27 mouse cellular contexts compared by ENCODE assay signal in genomic region chr4:154121800-154122199, GRCm38 (mm10). TPM values are rescaled to one million over a fixed set of nuclear protein-coding genes. Genes with fewer than 3 reads are reported as not detected.
DNase-seq lines count a peak whose midpoint lies in the region; ATAC-seq lines count a peak whose summit lies in the region.
"Had no signal": no experiment of that assay in that cellular context is flagged by ENCODE, and none has a peak within 500 bp of the region (broad histone marks: within the 10 kb centered on the region; RNA-seq: fewer than 3 reads in every experiment).

No protein-coding gene starts in this region.

- peak; percentile 58 for ATAC-seq in intestine, embryonic 16.5 days
- ATAC-seq in intestine, embryonic 15.5 days = no peak; the same call in 1 of the 2 replicates
- ATAC-seq in erythroblast, adult 5-6 weeks (replicated peaks; ENCODE audit: low FRiP score, poor library complexity, severe bottlenecking) = peak; percentile 63
- peak; percentile 96 for ATAC-seq in liver, embryonic 13.5 days (ENCODE audit: low read depth)
- peak; percentile 79 for ATAC-seq in megakaryocyte progenitor cell, adult 5-6 weeks (replicated peaks; ENCODE audit: poor library complexity)
- ATAC-seq in forebrain, embryonic 15.5 days (replicated peaks) = no peak
- ATAC-seq: forebrain, embryonic 16.5 days had no signal

- no peak overlapping the region for H3K4me3 ChIP-seq in intestine, embryonic 16.5 days (ENCODE audit: low read length)
- H3K4me3 ChIP-seq in intestine, embryonic 15.5 days (replicated peaks) = no peak overlapping the region
- peak overlapping the region; percentile 14; the same call in 1 of the 2 replicates for H3K4me3 ChIP-seq in liver, embryonic 13.5 days (replicated peaks)
- no peak overlapping the region for H3K4me3 ChIP-seq in forebrain, embryonic 15.5 days
- H3K4me3 ChIP-seq: heart, embryonic 15.5 days; hindbrain, embryonic 13.5 days; left cerebral cortex, adult 2 months; limb, embryonic 10.5 days; neural tube, embryonic 12.5 days had no signal

- H3K9ac ChIP-seq in intestine, embryonic 16.5 days (ENCODE audit: low read depth, low read length) = no peak overlapping the region
- H3K9ac ChIP-seq in intestine, embryonic 15.5 days = no peak overlapping the region
- peak overlapping the region; percentile 64 for H3K9ac ChIP-seq in liver, embryonic 13.5 days
- H3K9ac ChIP-seq in forebrain, embryonic 15.5 days (replicated peaks) = no peak overlapping the region
- H3K9ac ChIP-seq: heart, embryonic 15.5 days; hindbrain, embryonic 13.5 days; neural tube, embryonic 12.5 days had no signal

- no peaks in the 10 kb centered on the region for H3K27me3 ChIP-seq in intestine, embryonic 16.5 days (replicated peaks; ENCODE audit: control insufficient read depth, insufficient read depth, low read length)
- H3K27me3 ChIP-seq in intestine, embryonic 15.5 days (replicated peaks) = 0 out of 2 replicates have a peak, but pooled peaks cover 3% of the 10 kb centered on the region
- no peaks in the 10 kb centered on the region for H3K27me3 ChIP-seq in liver, embryonic 13.5 days
- H3K27me3 ChIP-seq in forebrain, embryonic 15.5 days = no peaks in the 10 kb centered on the region

- peak; percentile 67 for DNase-seq in liver, embryonic 13.5 days
- no peak for DNase-seq in adrenal gland, postnatal 10 days
- DNase-seq in heart, adult 9 months (ENCODE audit: low spot score in 2 of 2) = no peak
- DNase-seq: adrenal gland, postnatal 36 days; cerebellum, adult 8-10 months; gastrocnemius, postnatal 36 days; heart, postnatal 36 days; kidney, adult 2 months; layer of hippocampus, adult 9-11 months; lung, postnatal 10 days; midbrain, embryonic 14.5 days; thymus, adult 18-20 months; thymus, postnatal 36 days had no signal

- 78% methylated on average over 11 of the region's 11 CpGs for WGBS in intestine, embryonic 16.5 days
- WGBS in intestine, embryonic 15.5 days = 77% methylated on average over 11 of the region's 11 CpGs
- WGBS in liver, embryonic 13.5 days (ENCODE audit: insufficient replicate concordance) = 16% methylated on average over 11 of the region's 11 CpGs
- WGBS in forebrain, embryonic 15.5 days = 62% methylated on average over 11 of the region's 11 CpGs

- H3K27ac ChIP-seq in intestine, embryonic 16.5 days (ENCODE audit: low read length) = no peak overlapping the region
- H3K27ac ChIP-seq in intestine, embryonic 15.5 days = no peak overlapping the region
- H3K27ac ChIP-seq in liver, embryonic 13.5 days = peak overlapping the region; percentile 91
- H3K27ac ChIP-seq in forebrain, embryonic 15.5 days (replicated peaks) = no peak overlapping the region
- H3K27ac ChIP-seq: heart, embryonic 15.5 days; hindbrain, embryonic 13.5 days; kidney, postnatal 0 days; left cerebral cortex, adult 2 months; limb, embryonic 10.5 days; neural tube, embryonic 12.5 days had no signal

- H3K4me2 ChIP-seq in intestine, embryonic 16.5 days (ENCODE audit: low read depth, low read length) = no peak overlapping the region
- H3K4me2 ChIP-seq in intestine, embryonic 15.5 days (replicated peaks) = no peak overlapping the region
- H3K4me2 ChIP-seq in liver, embryonic 13.5 days = peak overlapping the region; percentile 59
- H3K4me2 ChIP-seq in forebrain, embryonic 15.5 days (replicated peaks) = no peak overlapping the region
- H3K4me2 ChIP-seq: heart, embryonic 15.5 days; hindbrain, embryonic 13.5 days; neural tube, embryonic 12.5 days had no signal

- no peaks in the 10 kb centered on the region for H3K36me3 ChIP-seq in intestine, embryonic 16.5 days (ENCODE audit: control insufficient read depth, insufficient read depth, low read length)
- no peaks in the 10 kb centered on the region for H3K36me3 ChIP-seq in intestine, embryonic 15.5 days
- H3K36me3 ChIP-seq in liver, embryonic 13.5 days = no peaks in the 10 kb centered on the region
- no peaks in the 10 kb centered on the region for H3K36me3 ChIP-seq in forebrain, embryonic 15.5 days
- H3K36me3 ChIP-seq: heart, embryonic 15.5 days; hindbrain, embryonic 13.5 days; limb, embryonic 10.5 days; neural tube, embryonic 12.5 days had no signal

- no peaks in the 10 kb centered on the region for H3K9me3 ChIP-seq in intestine, embryonic 16.5 days (ENCODE audit: control insufficient read depth, low read length)
- no peaks in the 10 kb centered on the region for H3K9me3 ChIP-seq in intestine, embryonic 15.5 days
- no peaks in the 10 kb centered on the region for H3K9me3 ChIP-seq in liver, embryonic 13.5 days (replicated peaks)
- no peaks in the 10 kb centered on the region for H3K9me3 ChIP-seq in forebrain, embryonic 15.5 days
- H3K9me3 ChIP-seq: heart, embryonic 15.5 days; hindbrain, embryonic 13.5 days; limb, embryonic 10.5 days; neural tube, embryonic 12.5 days had no signal

- H3K4me1 ChIP-seq in intestine, embryonic 16.5 days (ENCODE audit: control insufficient read depth, insufficient read depth, low read length) = no peaks in the 10 kb centered on the region
- H3K4me1 ChIP-seq in intestine, embryonic 15.5 days (replicated peaks) = 0 out of 2 replicates have a peak, but pooled peaks cover 3% of the 10 kb centered on the region
- H3K4me1 ChIP-seq in liver, embryonic 13.5 days (replicated peaks) = peaks cover 68% of the 10 kb centered on the region
- H3K4me1 ChIP-seq in forebrain, embryonic 15.5 days = no peaks in the 10 kb centered on the region
- H3K4me1 ChIP-seq: heart, embryonic 15.5 days; hindbrain, embryonic 13.5 days; limb, embryonic 10.5 days; neural tube, embryonic 12.5 days had no signal

RNA-seq across cellular contexts. Expression of gene Trp73, which starts 18.2 kb away (rescaled TPM):
- 0.11 and 0.12 TPM in 2 replicates for polyA plus RNA-seq in intestine, embryonic 16.5 days (2015; fragmentation: Nextera tagmentation; extraction: Ambion mirVana)
- polyA plus RNA-seq in intestine, embryonic 15.5 days (2015; fragmentation: Nextera tagmentation; extraction: Ambion mirVana) = 0.13 and 0.33 TPM in 2 replicates
- total RNA-seq in erythroblast, adult 5-6 weeks (2015; ENCODE audit: low replicate concordance) = not detected in 2 replicates
- not detected in 2 replicates for total RNA-seq in erythroblast, adult 5-6 weeks (2017; ENCODE audit: low replicate concordance)
- 0.17 TPM in 1 of 2 replicates, not detected in the other for polyA plus RNA-seq in liver, embryonic 13.5 days (2015; fragmentation: Nextera tagmentation; extraction: Ambion mirVana)
- not detected in 2 replicates for total RNA-seq in megakaryocyte progenitor cell, adult 5-6 weeks (2015)
- total RNA-seq in megakaryocyte progenitor cell, adult 5-6 weeks (2017) = not detected in 2 replicates
- under 1 TPM in 1 of 2 experiments, not detected in 1; 0.15 TPM for total RNA-seq in adrenal gland, postnatal 10 days (2021)
- 5.6 and 5.9 TPM in 2 replicates for polyA plus RNA-seq in forebrain, embryonic 15.5 days (2015; fragmentation: Nextera tagmentation; extraction: Ambion mirVana)
- total RNA-seq: adrenal gland, postnatal 36 days; gastrocnemius, postnatal 36 days; heart, adult 8-10 months; heart, postnatal 36 days; liver, adult 2 months had no signal
- polyA plus RNA-seq: liver, adult 2 months had no signal

RNA-seq across cellular contexts. Expression of gene Wrap73, which starts 20.4 kb away (rescaled TPM):
- 29.3 and 30.1 TPM in 2 replicates for polyA plus RNA-seq in intestine, embryonic 16.5 days (2015; fragmentation: Nextera tagmentation; extraction: Ambion mirVana)
- polyA plus RNA-seq in intestine, embryonic 15.5 days (2015; fragmentation: Nextera tagmentation; extraction: Ambion mirVana) = 28.9 and 31.2 TPM in 2 replicates
- total RNA-seq in erythroblast, adult 5-6 weeks (2015; ENCODE audit: low replicate concordance) = 1.5 and 2.3 TPM in 2 replicates
- total RNA-seq in erythroblast, adult 5-6 weeks (2017; ENCODE audit: low replicate concordance) = 2.6 and 4.5 TPM in 2 replicates
- 26.9 and 29.9 TPM in 2 replicates for polyA plus RNA-seq in liver, embryonic 13.5 days (2015; fragmentation: Nextera tagmentation; extraction: Ambion mirVana)
- total RNA-seq in megakaryocyte progenitor cell, adult 5-6 weeks (2015) = 9.9 and 11.9 TPM in 2 replicates
- total RNA-seq in megakaryocyte progenitor cell, adult 5-6 weeks (2017) = 9.1 and 13.0 TPM in 2 replicates
- 10 to 100 TPM; 15.2 to 19.1 TPM for total RNA-seq in adrenal gland, postnatal 10 days (2021)
- polyA plus RNA-seq in forebrain, embryonic 15.5 days (2015; fragmentation: Nextera tagmentation; extraction: Ambion mirVana) = 58.3 and 62.1 TPM in 2 replicates

RNA-seq across cellular contexts. Expression of gene Tprgl, which starts 38.7 kb away (rescaled TPM):
- polyA plus RNA-seq in intestine, embryonic 16.5 days (2015; fragmentation: Nextera tagmentation; extraction: Ambion mirVana) = 87.9 and 93.9 TPM in 2 replicates
- polyA plus RNA-seq in intestine, embryonic 15.5 days (2015; fragmentation: Nextera tagmentation; extraction: Ambion mirVana) = 102 and 110 TPM in 2 replicates
- total RNA-seq in erythroblast, adult 5-6 weeks (2015; ENCODE audit: low replicate concordance) = 75.2 and 117 TPM in 2 replicates
- 104 and 115 TPM in 2 replicates for total RNA-seq in erythroblast, adult 5-6 weeks (2017; ENCODE audit: low replicate concordance)
- 138 and 145 TPM in 2 replicates for polyA plus RNA-seq in liver, embryonic 13.5 days (2015; fragmentation: Nextera tagmentation; extraction: Ambion mirVana)
- 41.9 and 43.8 TPM in 2 replicates for total RNA-seq in megakaryocyte progenitor cell, adult 5-6 weeks (2015)
- total RNA-seq in megakaryocyte progenitor cell, adult 5-6 weeks (2017) = 22.9 and 32.9 TPM in 2 replicates
- 100 to 1,000 TPM; 111 to 120 TPM for total RNA-seq in adrenal gland, postnatal 10 days (2021)
- 164 and 171 TPM in 2 replicates for polyA plus RNA-seq in forebrain, embryonic 15.5 days (2015; fragmentation: Nextera tagmentation; extraction: Ambion mirVana)

RNA-seq across cellular contexts. Expression of gene Megf6, which starts 48.7 kb away (rescaled TPM):
- 10.3 and 12.0 TPM in 2 replicates for polyA plus RNA-seq in intestine, embryonic 16.5 days (2015; fragmentation: Nextera tagmentation; extraction: Ambion mirVana)
- 13.1 and 14.2 TPM in 2 replicates for polyA plus RNA-seq in intestine, embryonic 15.5 days (2015; fragmentation: Nextera tagmentation; extraction: Ambion mirVana)
- total RNA-seq in erythroblast, adult 5-6 weeks (2015; ENCODE audit: low replicate concordance) = 1.0 TPM in 1 of 2 replicates, not detected in the other
- not detected in 2 replicates for total RNA-seq in erythroblast, adult 5-6 weeks (2017; ENCODE audit: low replicate concordance)
- 1.5 and 1.6 TPM in 2 replicates for polyA plus RNA-seq in liver, embryonic 13.5 days (2015; fragmentation: Nextera tagmentation; extraction: Ambion mirVana)
- total RNA-seq in megakaryocyte progenitor cell, adult 5-6 weeks (2015) = not detected in 2 replicates
- total RNA-seq in megakaryocyte progenitor cell, adult 5-6 weeks (2017) = 0.12 and 0.17 TPM in 2 replicates
- 10 to 100 TPM in 1 of 2 experiments, 1 to 10 TPM in 1; 9.5 to 10.3 TPM for total RNA-seq in adrenal gland, postnatal 10 days (2021)
- 6.4 TPM in 2 replicates for polyA plus RNA-seq in forebrain, embryonic 15.5 days (2015; fragmentation: Nextera tagmentation; extraction: Ambion mirVana)

Comparison
In these comparisons a context has a peak if more than half of its experiments do, and no peak if none do; other contexts are left out.
1. ATAC-seq: peak in intestine, embryonic 16.5 days (single experiment), erythroblast, adult 5-6 weeks (single experiment), liver, embryonic 13.5 days (single experiment) and megakaryocyte progenitor cell, adult 5-6 weeks (single experiment); none in intestine, embryonic 15.5 days (single experiment) and forebrain, embryonic 15.5 days (single experiment).